Mouse (Mus musculus) hindbrain, embryonic 14.5 days (tissue): ENCODE measurements at regions not wholly inside any gene's neighbourhood (a gene's known extent, or its start where the extent isn't known, plus 50 kb on each side); places are given as distances from the start of the nearest gene placed in this dataset.

Experiments used
- ATAC-seq: fragments of 200-750 bp; cut with Nextera tagmentation; 2 replicates; pipeline ENCODE4 v1.8.0; 2017; ENCODE audit warnings: moderate number of reproducible peaks, mild to moderate bottlenecking, moderate TSS enrichment, moderate library complexity; ENCODE audit not compliant: low FRiP score
- DNase-seq: peaks from one replicate; pipeline ENCODE4 v3.0.0-alpha.2; 2015; ENCODE audit warnings: low spot score
- H3K27ac ChIP-seq: fragments of 300-500 bp; sonication (generic); 2 replicates; pipeline ENCODE4 v1.5.1; 2014; ENCODE audit warnings: mild to moderate bottlenecking, moderate library complexity
- H3K27me3 ChIP-seq: fragments of 300-500 bp; sonication (generic); 2 replicates; pipeline ENCODE4 v1.6.1; 2014; ENCODE audit warnings: mild to moderate bottlenecking, low read length, mixed read lengths; ENCODE audit not compliant: control insufficient read depth, insufficient read depth
- H3K36me3 ChIP-seq: fragments of 300-500 bp; sonication (generic); replicated peaks from 2 replicates; pipeline ENCODE4 v1.6.1; 2014; ENCODE audit not compliant: control insufficient read depth, insufficient read depth
- H3K4me1 ChIP-seq: fragments of 300-500 bp; sonication (generic); replicated peaks from 2 replicates; pipeline ENCODE4 v1.6.1; 2014; ENCODE audit warnings: antibody characterized with exemption, low read length, mixed read lengths; ENCODE audit not compliant: control insufficient read depth, insufficient read depth
- H3K4me2 ChIP-seq: fragments of 300-500 bp; sonication (generic); replicated peaks from 2 replicates; pipeline ENCODE4 v1.6.1; 2014; ENCODE audit warnings: mild to moderate bottlenecking, moderate library complexity
- H3K4me3 ChIP-seq: fragments of 300-500 bp; sonication (generic); replicated peaks from 2 replicates; pipeline ENCODE4 v1.5.1; 2014; ENCODE audit warnings: mild to moderate bottlenecking, low read length
- H3K9ac ChIP-seq: fragments of 300-500 bp; sonication (generic); 2 replicates; pipeline ENCODE4 v1.6.1; 2014
- H3K9me3 ChIP-seq: fragments of 300-500 bp; sonication (generic); 2 replicates; pipeline ENCODE4 v1.6.1; 2016; ENCODE audit warnings: low read length; ENCODE audit not compliant: control insufficient read depth
- WGBS: fragments of 180-500 bp; shearing (Covaris S2); extraction: QIAGEN DNeasy Blood & Tissue Kit; methylation state at CpG from one replicate; pipeline ENCODE4 v1.1.7; 2014; 5-methylcytosine and 5-hydroxymethylcytosine counted together

DNA sequence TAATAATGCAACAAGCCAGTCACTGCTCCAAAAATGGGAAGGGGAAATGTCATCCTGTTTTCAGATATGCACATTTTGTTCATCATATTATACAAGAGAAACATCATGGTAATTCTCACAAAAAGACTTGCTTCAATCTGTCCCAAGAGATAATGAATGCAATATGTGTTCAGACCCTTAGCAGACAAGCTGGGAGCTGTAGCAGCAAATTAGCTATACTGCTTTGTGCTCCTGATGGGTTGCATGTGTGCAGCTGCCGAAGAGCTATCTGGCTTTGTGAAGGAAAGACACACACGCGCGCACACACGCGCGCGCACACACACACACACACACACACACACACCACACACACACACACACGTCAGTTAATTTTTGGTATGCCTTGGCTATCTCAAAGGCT lies 441.9 kb downstream of the Tm4sf1 start:
- no peak overlapping the region for H3K9ac ChIP-seq
- H3K9me3 ChIP-seq, result no peaks in the 10 kb centered on the region
- DNase-seq (no peak), ATAC-seq (peak; percentile 53; the same call in 1 of the 2 replicates)
- 0 out of 2 replicates have a peak overlapping the region, but pooled peaks have one; percentile 3 for H3K27ac ChIP-seq
- H3K4me2 ChIP-seq, result no peak overlapping the region
- H3K4me3 ChIP-seq, result no peak overlapping the region
- H3K27me3 ChIP-seq, result no peaks in the 10 kb centered on the region
- H3K4me1 ChIP-seq, result no peaks in the 10 kb centered on the region
- no peaks in the 10 kb centered on the region for H3K36me3 ChIP-seq
- WGBS, result 78% methylated on average over 9 of the region's 9 CpGs

DNA sequence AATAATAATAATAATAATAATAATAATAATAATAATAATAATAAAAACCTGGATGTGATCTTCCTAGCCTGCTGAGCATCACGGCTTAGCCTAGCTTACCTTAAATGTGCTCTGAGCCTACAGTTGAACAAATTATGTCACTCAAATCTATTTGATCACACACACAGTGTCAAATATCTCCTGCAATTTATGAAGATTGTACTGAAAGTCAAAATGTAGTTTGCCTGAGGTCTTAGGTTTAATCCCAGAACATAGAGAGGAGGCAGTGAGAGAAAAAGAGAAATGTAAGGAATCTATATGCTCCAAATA lies 456.4 kb downstream of the Tm4sf1 start:
- H3K4me3 ChIP-seq, result no peak overlapping the region
- WGBS, result 70% methylated on average over 1 of the region's 1 CpGs
- peak overlapping the region; percentile 38; the same call in 1 of the 2 replicates for H3K27ac ChIP-seq

DNA sequence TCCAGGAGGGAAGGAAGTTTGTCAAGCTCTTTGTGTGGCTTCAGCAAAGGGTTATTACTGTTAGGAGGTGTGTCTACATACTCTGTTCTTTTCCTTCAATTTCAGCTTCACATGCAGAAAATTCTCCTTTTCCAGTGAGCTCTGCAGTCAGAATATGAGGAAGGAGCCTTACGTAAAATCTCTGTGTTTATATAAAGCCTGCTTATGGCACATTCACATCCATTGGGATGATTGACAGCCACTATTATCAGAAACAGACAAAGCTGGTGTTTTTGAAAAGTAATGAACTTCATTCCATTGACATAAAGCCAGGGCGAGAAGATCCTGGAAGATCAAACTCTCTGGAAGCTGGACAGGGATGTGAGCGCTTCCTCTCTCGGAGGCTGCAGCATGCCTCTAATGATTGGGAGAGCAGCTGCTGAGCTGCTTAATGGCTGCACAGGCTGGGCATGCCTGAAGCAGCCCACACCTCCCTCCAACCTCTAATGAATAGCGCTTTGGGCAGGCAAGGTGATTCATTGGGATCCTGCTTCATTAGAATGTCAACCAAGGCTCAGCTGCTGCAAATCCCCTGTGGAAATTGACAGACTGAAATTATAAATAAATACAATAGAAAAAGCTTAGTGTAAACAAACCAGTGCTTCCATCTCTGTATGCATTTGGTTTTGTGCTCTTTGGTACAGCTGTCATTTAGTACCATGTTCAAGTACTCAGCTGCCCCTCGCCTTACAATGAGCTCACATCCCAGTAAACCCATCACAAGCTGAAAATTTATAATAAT lies 456.9 kb downstream of the Tm4sf1 start:
- 0 out of 2 replicates have a peak, but pooled peaks cover 8% of the 10 kb centered on the region for H3K4me1 ChIP-seq
- peak overlapping the region; percentile 34; the same call in 1 of the 2 replicates for H3K9ac ChIP-seq
- no peaks in the 10 kb centered on the region for H3K27me3 ChIP-seq
- H3K27ac ChIP-seq, result peak overlapping the region; percentile 58
- no peaks in the 10 kb centered on the region for H3K36me3 ChIP-seq
- ATAC-seq, result peak; percentile 89
- H3K9me3 ChIP-seq, result no peaks in the 10 kb centered on the region
- peak; percentile 63 for DNase-seq
- WGBS, result 21% methylated on average over 6 of the region's 6 CpGs
- H3K4me3 ChIP-seq, result no peak overlapping the region
- peak overlapping the region; percentile 16 for H3K4me2 ChIP-seq

More for the DNA sequence above, 456.4 kb downstream of the Tm4sf1 start:
- ATAC-seq (no peak), DNase-seq (no peak)
- H3K27me3 ChIP-seq, result no peaks in the 10 kb centered on the region
- H3K36me3 ChIP-seq, result no peaks in the 10 kb centered on the region
- 0 out of 2 replicates have a peak, but pooled peaks cover 8% of the 10 kb centered on the region for H3K4me1 ChIP-seq
- H3K9ac ChIP-seq, result no peak overlapping the region
- no peaks in the 10 kb centered on the region for H3K9me3 ChIP-seq
- H3K4me2 ChIP-seq, result no peak overlapping the region

DNA sequence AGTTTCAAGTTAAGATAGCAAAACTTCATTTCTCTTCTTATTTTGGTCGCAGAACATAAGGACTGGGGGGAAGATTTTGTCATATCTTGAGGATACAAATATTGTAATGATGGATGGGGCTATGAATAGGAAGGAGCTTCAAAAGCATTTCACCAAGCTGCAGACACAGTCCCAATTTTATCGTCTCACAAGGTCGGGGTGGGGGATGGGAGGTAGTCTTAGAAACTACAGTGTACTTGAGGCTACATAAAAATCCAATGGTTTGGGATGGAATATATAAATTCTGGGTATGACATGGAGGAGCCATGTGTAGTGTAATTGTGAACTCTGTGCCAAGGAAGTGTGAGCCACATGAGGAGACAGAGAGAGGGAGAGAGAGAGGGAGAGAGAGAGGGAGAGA lies 464.6 kb downstream of the Tm4sf1 start:
- Histone ChIP-seq H3K27me3 (no peaks in the 10 kb centered on the region), H3K4me3 (no peak overlapping the region), H3K4me1 (no peaks in the 10 kb centered on the region), H3K4me2 (no peak overlapping the region), H3K9ac (no peak overlapping the region), H3K27ac (no peak overlapping the region), H3K9me3 (no peaks in the 10 kb centered on the region), H3K36me3 (no peaks in the 10 kb centered on the region)
- 81% methylated on average over 3 of the region's 3 CpGs for WGBS
- no peak for DNase-seq
- no peak for ATAC-seq

DNA sequence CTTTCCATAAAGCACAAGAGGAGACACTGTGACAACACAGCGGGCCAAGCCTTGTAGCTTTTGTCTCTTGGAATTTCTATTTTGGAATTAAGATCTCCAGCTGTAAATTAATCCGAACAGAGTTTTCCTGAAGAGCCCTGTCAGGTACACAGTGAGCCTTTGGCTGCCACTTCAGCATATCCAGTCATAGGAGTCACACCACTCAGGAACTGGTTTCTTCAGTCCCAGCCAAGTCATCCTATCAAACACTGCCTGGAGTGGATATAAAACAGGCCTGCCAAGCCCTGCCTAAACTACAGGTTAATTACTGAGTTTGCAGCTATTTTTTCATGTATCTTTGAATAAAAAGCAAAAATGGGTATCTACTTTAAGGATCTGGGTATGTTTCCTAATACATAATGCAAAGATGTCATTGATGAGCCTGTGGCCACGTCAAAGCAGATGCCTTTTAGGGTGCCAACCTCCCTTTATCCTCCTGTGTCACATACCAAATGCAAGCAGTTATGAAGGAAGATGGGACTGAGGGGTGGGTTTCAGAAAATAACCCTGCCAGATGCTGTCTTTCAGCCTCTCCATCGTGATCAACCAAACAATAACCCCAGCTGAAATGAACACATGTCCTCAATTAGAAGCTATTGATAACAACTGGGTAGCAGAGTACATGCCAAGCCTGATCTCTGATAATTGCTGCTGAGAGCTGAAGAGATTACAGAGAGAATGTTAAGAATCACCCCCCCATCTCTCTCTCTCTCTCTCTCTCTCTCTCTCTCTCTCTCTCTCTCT lies 471.3 kb downstream of the Tm4sf1 start:
- no peaks in the 10 kb centered on the region for H3K9me3 ChIP-seq
- no peak overlapping the region for H3K27ac ChIP-seq
- H3K9ac ChIP-seq, result no peak overlapping the region
- no peaks in the 10 kb centered on the region for H3K4me1 ChIP-seq
- H3K4me3 ChIP-seq, result no peak overlapping the region
- H3K27me3 ChIP-seq, result no peaks in the 10 kb centered on the region
- 61% methylated on average over 4 of the region's 4 CpGs for WGBS
- no peak overlapping the region for H3K4me2 ChIP-seq
- no peaks in the 10 kb centered on the region for H3K36me3 ChIP-seq
- ATAC-seq (no peak), DNase-seq (no peak)

DNA sequence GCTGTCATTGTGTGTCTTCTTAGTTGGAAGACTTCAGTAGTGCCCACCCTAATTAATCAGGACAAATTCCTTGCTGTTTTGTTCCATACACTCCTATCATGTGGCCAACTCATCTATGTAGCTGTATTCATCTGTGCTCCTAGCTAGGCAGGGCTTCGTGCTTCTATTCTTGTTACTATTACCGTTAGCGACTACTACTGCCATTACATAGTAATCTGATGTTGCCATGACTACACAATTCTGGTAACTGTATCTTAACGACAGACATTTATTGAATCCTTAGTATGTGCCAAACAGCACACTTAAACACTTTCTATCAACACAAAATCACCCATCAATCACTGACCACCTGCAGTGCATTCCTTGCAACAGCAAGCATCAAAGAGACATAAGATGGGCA lies 477.6 kb downstream of the Tm4sf1 start:
- 71% methylated on average over 4 of the region's 4 CpGs for WGBS
- ATAC-seq (no peak), DNase-seq (no peak)
- Histone ChIP-seq H3K36me3 (no peaks in the 10 kb centered on the region), H3K4me1 (no peaks in the 10 kb centered on the region), H3K9ac (no peak overlapping the region), H3K9me3 (no peaks in the 10 kb centered on the region), H3K27ac (no peak overlapping the region), H3K4me3 (no peak overlapping the region), H3K27me3 (no peaks in the 10 kb centered on the region), H3K4me2 (no peak overlapping the region)

DNA sequence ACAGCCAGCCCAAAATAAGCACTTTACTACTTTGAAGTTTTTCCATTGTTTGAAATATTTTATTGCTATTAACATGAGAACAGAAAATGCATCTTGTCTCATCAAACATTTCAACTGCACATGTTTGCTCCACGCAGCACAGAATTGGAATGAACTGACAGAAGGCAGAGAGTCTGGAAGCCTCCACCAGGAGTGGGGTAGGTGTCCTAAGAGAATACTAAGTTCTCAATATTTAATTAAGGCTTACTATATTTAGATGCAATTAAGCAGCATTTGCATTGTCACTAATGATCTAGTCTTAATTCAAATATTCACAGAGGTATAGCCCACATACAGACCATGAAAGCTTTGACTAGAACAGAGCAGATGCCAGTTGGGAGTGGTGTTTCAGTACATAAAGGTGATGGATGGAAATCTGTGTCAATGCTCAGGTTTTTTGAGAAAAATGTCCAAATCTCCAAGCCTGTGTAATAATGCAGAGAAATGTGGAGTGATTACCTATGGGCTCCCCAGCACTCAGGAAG lies 491.2 kb downstream of the Tm4sf1 start:
- DNase-seq, result no peak

DNA sequence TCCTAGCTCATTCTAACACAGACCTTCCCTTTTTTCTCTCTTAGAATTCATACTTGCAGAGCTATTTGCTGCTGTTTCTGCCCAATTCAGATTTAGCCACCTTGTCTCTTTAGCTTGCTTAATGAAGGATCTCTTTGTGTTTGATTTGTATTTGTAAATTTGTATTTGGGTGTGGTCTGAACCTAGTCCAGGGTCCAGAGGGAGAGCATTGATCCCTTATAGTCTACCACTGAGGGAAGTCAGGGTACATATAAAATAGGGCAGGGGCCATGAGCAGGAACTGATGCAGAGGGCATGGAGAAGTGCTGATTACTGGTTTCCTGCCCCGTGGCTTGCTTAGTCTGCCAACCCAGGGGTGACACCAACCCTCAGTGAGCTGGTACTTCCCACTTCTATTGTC lies 508.7 kb downstream of the Tm4sf1 start:
- ATAC-seq (no peak), DNase-seq (no peak)
- Histone ChIP-seq H3K36me3 (no peaks in the 10 kb centered on the region), H3K4me2 (no peak overlapping the region), H3K9me3 (no peaks in the 10 kb centered on the region), H3K27ac (no peak overlapping the region), H3K9ac (no peak overlapping the region), H3K4me1 (no peaks in the 10 kb centered on the region), H3K4me3 (no peak overlapping the region), H3K27me3 (no peaks in the 10 kb centered on the region)
- 100% methylated on average over 1 of the region's 1 CpGs for WGBS

More for the DNA sequence above, 491.2 kb downstream of the Tm4sf1 start:
- no peak overlapping the region for H3K9ac ChIP-seq
- no peak overlapping the region for H3K4me2 ChIP-seq
- no peaks in the 10 kb centered on the region for H3K4me1 ChIP-seq
- 67% methylated on average over 1 of the region's 1 CpGs for WGBS
- no peak overlapping the region for H3K27ac ChIP-seq
- no peaks in the 10 kb centered on the region for H3K9me3 ChIP-seq
- H3K4me3 ChIP-seq, result no peak overlapping the region
- H3K36me3 ChIP-seq, result no peaks in the 10 kb centered on the region
- 0 out of 2 replicates have a peak, but pooled peaks have one; percentile 57 for ATAC-seq
- H3K27me3 ChIP-seq, result no peaks in the 10 kb centered on the region

DNA sequence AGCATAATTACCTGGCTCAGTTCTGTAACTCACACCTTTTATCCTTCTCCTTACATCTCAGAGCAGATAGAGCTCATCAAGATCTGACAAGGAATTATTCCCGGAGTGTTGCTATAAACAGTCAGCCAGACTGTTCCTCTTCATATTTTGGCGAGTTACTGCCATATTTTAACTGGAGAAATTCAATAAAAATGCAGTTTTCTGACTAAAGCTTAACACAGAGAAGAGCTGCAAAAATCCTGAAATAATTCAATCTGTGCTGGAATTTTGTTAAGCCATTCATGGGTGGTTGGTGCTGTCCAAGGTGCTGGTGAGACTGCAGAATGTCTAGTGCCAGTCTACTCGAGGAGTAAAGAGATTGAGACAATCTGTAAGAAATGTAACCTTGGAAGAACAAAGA lies 512.6 kb downstream of the Tm4sf1 start:
- DNase-seq (peak; percentile 52), ATAC-seq (no peak)
- Histone ChIP-seq H3K4me1 (no peaks in the 10 kb centered on the region), H3K4me3 (no peak overlapping the region), H3K9ac (no peak overlapping the region), H3K4me2 (no peak overlapping the region), H3K27ac (no peak overlapping the region), H3K27me3 (no peaks in the 10 kb centered on the region), H3K9me3 (no peaks in the 10 kb centered on the region), H3K36me3 (no peaks in the 10 kb centered on the region)
- WGBS, result 46% methylated on average over 3 of the region's 3 CpGs
